Mouse (Mus musculus) liver, postnatal 0 days (tissue): Measurements from ENCODE around the gene Pxylp1. TPM values are rescaled to one million over a fixed set of nuclear protein-coding genes. Genes with fewer than 3 reads are reported as not detected.

ENCODE experiments used
- ATAC-seq: fragments of 200-750 bp; cut with Nextera tagmentation; 2 replicates; pipeline ENCODE4 v1.8.0; 2017; ENCODE audit warnings: mild to moderate bottlenecking, moderate library complexity
- DNase-seq: peaks from one replicate; pipeline ENCODE4 v3.0.0-alpha.2; 2016
- H3K27ac ChIP-seq: fragments of 300-500 bp; sonication (generic); 2 replicates; pipeline ENCODE4 v1.5.1; 2014; ENCODE audit warnings: antibody characterized with exemption, moderate library complexity, mild to moderate bottlenecking, low read depth
- H3K27me3 ChIP-seq: fragments of 300-500 bp; sonication (generic); 2 replicates; pipeline ENCODE4 v1.6.1; 2014; ENCODE audit warnings: low read length, control low read depth, mixed read lengths; ENCODE audit not compliant: insufficient read depth
- H3K36me3 ChIP-seq: fragments of 300-500 bp; sonication (generic); replicated peaks from 2 replicates; pipeline ENCODE4 v1.6.1; 2014; ENCODE audit warnings: mild to moderate bottlenecking, control low read depth, low read length, moderate library complexity, mixed read lengths; ENCODE audit not compliant: insufficient read depth
- H3K4me1 ChIP-seq: fragments of 300-500 bp; sonication (generic); 2 replicates; pipeline ENCODE4 v1.6.1; 2014; ENCODE audit warnings: antibody characterized with exemption, mild to moderate bottlenecking, control low read depth; ENCODE audit not compliant: insufficient read depth
- H3K4me2 ChIP-seq: fragments of 300-500 bp; sonication (generic); 2 replicates; pipeline ENCODE4 v1.6.1; 2014; ENCODE audit warnings: low read depth, mild to moderate bottlenecking, low read length, moderate library complexity, mixed read lengths
- H3K4me3 ChIP-seq: fragments of 300-500 bp; sonication (generic); 2 replicates; pipeline ENCODE4 v1.5.1; 2014; ENCODE audit warnings: low read depth, low read length
- H3K9ac ChIP-seq: fragments of 300-500 bp; sonication (generic); replicated peaks from 2 replicates; pipeline ENCODE4 v1.6.1; 2014; ENCODE audit warnings: mild to moderate bottlenecking, moderate library complexity
- H3K9me3 ChIP-seq: fragments of 300-500 bp; sonication (generic); 2 replicates; pipeline ENCODE4 v1.6.1; 2016; ENCODE audit warnings: mild to moderate bottlenecking, control low read depth, low read length, mixed read lengths
- CTCF ChIP-seq: sonication (generic); IDR thresholded peaks from 2 replicates; pipeline ENCODE4 v1.5.1; 2016; ENCODE audit warnings: antibody characterized with exemption, low read depth
- EP300 ChIP-seq: IDR thresholded peaks from 2 replicates; pipeline ENCODE4 v1.6.1; 2016; ENCODE audit warnings: antibody characterized with exemption, low read depth, mild to moderate bottlenecking
- WGBS: fragments of 180-500 bp; shearing (Covaris S2); extraction: QIAGEN DNeasy Blood & Tissue Kit; methylation state at CpG from one replicate; pipeline ENCODE4 v1.1.7; 2014; ENCODE audit not compliant: insufficient replicate concordance; 5-methylcytosine and 5-hydroxymethylcytosine counted together
- polyA plus RNA-seq: library from polyadenylated mRNA; unstranded; fragments of >200 nt; fragmentation: Nextera tagmentation; extraction: Ambion mirVana; gene quantifications from 2 replicates; pipeline ENCODE4 v1.2.1, GENCODE M21; 2015

Pxylp1 gene
- polyA plus RNA-seq, 1 experiment from 2014 or later, result 5.3 TPM

- Histone ChIP-seq H3K4me2 (no peak overlapping the region), H3K4me3 (no peak overlapping the region), H3K36me3 (no peaks in the 10 kb centered on the region), H3K9ac (no peak overlapping the region), H3K27me3 (no peaks in the 10 kb centered on the region), H3K4me1 (peaks cover 4% of the 10 kb centered on the region; the same call in 1 of the 2 replicates), H3K27ac (no peak overlapping the region), H3K9me3 (no peaks in the 10 kb centered on the region)
- no peak for DNase-seq
- no peak for ATAC-seq
- no peak for TF ChIP-seq CTCF
- no peak for TF ChIP-seq EP300
- WGBS, result 68% methylated on average over 2 of the region's 2 CpGs
Observed at GRCm38 (mm10) chr9:96792543-96792942, 99.9 kb downstream of the Pxylp1 start.

- Histone ChIP-seq H3K4me2 (no peak overlapping the region), H3K27me3 (no peaks in the 10 kb centered on the region), H3K4me3 (no peak overlapping the region), H3K9ac (no peak overlapping the region), H3K36me3 (no peaks in the 10 kb centered on the region), H3K4me1 (peaks cover 2% of the 10 kb centered on the region; the same call in 1 of the 2 replicates), H3K27ac (no peak overlapping the region), H3K9me3 (no peaks in the 10 kb centered on the region)
- ATAC-seq (no peak), DNase-seq (no peak)
- WGBS, result 45% methylated on average over 4 of the region's 4 CpGs
- TF ChIP-seq EP300 (no peak), CTCF (peak; percentile 52)
Observed at GRCm38 (mm10) chr9:96790389-96791007, 102.0 kb downstream of the Pxylp1 start.

DNA sequence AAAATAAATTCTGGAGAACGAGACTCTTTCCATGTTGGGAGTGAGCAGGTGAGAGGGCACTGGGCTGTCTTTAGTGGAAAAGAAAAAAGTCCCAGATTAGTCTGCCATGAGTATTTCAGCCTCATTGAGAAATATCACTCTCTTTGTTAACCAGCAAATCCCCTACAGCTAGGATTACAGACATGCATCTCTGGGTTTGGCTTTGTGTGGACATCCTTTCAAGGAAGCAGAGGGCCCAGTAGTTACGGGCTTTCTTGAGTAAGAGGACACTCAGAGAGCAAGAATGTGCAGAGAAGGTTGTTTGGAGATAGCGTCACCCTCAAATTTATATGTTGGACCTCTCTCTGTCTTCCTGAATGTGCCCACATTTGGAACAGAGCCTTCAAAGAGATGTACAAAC lies 102.6 kb downstream of the Pxylp1 start:
- no peaks in the 10 kb centered on the region for H3K36me3 ChIP-seq

DNA sequence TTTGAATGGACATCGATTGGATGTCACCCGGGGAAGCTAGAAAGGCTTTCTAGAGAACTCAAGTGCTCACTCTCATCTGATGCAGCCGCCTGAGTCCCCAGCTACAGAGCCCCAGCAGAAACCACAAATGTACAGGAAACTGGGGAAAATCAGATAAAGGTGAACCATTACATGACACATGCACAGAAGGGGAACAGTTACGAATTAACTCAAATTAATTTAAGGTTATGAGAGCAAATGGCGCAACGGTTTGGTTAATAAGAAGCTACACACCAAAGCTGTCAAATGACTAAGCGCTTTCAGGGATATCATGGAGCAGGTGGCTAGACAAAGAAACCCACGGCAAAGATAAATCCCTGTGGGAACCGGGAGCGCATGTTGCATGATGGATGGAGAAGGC lies 104.7 kb downstream of the Pxylp1 start:
- Histone ChIP-seq H3K4me1 (peaks cover 2% of the 10 kb centered on the region; the same call in 1 of the 2 replicates), H3K27ac (no peak overlapping the region), H3K27me3 (no peaks in the 10 kb centered on the region), H3K9ac (no peak overlapping the region), H3K4me2 (no peak overlapping the region), H3K36me3 (no peaks in the 10 kb centered on the region), H3K4me3 (no peak overlapping the region), H3K9me3 (no peaks in the 10 kb centered on the region)
- TF ChIP-seq EP300 (no peak), CTCF (no peak)
- WGBS, result 37% methylated on average over 10 of the region's 10 CpGs
- ATAC-seq, result no peak
- DNase-seq, result no peak

More for the DNA sequence above, 102.6 kb downstream of the Pxylp1 start:
- H3K4me1 ChIP-seq, result no peaks in the 10 kb centered on the region; the same call in 1 of the 2 replicates
- no peak overlapping the region for H3K27ac ChIP-seq
- TF ChIP-seq CTCF, result no peak
- TF ChIP-seq EP300, result no peak
- ATAC-seq (no peak), DNase-seq (no peak)
- no peaks in the 10 kb centered on the region for H3K9me3 ChIP-seq
- no peak overlapping the region for H3K4me2 ChIP-seq
- H3K4me3 ChIP-seq, result no peak overlapping the region
- H3K27me3 ChIP-seq, result no peaks in the 10 kb centered on the region
- 67% methylated on average over 3 of the region's 3 CpGs for WGBS
- H3K9ac ChIP-seq, result no peak overlapping the region

DNA sequence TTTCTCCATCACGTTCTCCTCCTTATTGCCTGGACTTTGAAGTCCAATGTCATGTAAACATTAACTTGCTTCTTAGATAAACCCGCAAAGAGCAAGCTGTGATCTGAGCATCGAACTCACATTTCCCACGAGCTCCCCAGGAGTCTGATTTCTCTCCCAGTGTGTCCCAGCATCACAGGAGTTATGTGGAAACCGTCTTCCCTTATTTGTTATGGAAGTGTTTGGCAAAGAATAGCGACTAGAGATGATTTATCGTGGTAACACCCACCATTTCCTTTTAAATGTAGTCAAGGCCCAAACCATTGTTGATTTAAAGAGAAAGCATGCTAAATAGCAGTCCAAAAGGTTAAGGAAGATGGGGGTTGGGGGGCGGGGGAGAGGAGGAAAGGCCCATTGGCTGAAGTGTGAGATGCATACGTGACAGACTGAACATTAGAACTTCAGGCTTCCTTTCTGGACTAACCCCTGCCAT lies 106.6 kb downstream of the Pxylp1 start:
- no peaks in the 10 kb centered on the region for H3K27me3 ChIP-seq
- no peak overlapping the region for H3K27ac ChIP-seq
- WGBS, result 26% methylated on average over 9 of the region's 9 CpGs
- TF ChIP-seq EP300, result no peak
- TF ChIP-seq CTCF, result no peak
- H3K36me3 ChIP-seq, result no peaks in the 10 kb centered on the region
- H3K4me2 ChIP-seq, result no peak overlapping the region
- H3K4me3 ChIP-seq, result no peak overlapping the region
- DNase-seq (no peak), ATAC-seq (no peak)
- peaks cover 2% of the 10 kb centered on the region; the same call in 1 of the 2 replicates for H3K4me1 ChIP-seq
- H3K9me3 ChIP-seq, result no peaks in the 10 kb centered on the region
- no peak overlapping the region for H3K9ac ChIP-seq

- H3K4me2 ChIP-seq, result no peak overlapping the region
- H3K27me3 ChIP-seq, result no peaks in the 10 kb centered on the region
- H3K27ac ChIP-seq, result no peak overlapping the region
- H3K9me3 ChIP-seq, result no peaks in the 10 kb centered on the region
- DNase-seq, result no peak
- no peak overlapping the region for H3K4me3 ChIP-seq
- TF ChIP-seq CTCF, result no peak
- no peak for TF ChIP-seq EP300
- H3K36me3 ChIP-seq, result no peaks in the 10 kb centered on the region
- WGBS, result 30% methylated on average over 3 of the region's 3 CpGs
- no peak for ATAC-seq
- H3K9ac ChIP-seq, result no peak overlapping the region
- peaks cover 2% of the 10 kb centered on the region; the same call in 1 of the 2 replicates for H3K4me1 ChIP-seq
Observed at GRCm38 (mm10) chr9:96785187-96785586, 107.3 kb downstream of the Pxylp1 start.
